Mouse (Mus musculus) kidney, adult 2 months (tissue): ENCODE measurements at regions not wholly inside any gene's neighbourhood (a gene's known extent, or its start where the extent isn't known, plus 50 kb on each side); places are given as distances from the start of the nearest gene placed in this dataset.
A peak's percentile ranks its signal among the peaks of the same experiment; 100 is the strongest.
"Not testable (repeated sequence)": the region's sequence is repeated elsewhere in the genome, so short reads cannot be mapped to it uniquely, and the experiment has no call there.

Source experiments
- DNase-seq: peaks from one replicate; pipeline ENCODE4 v3.0.0; 2021
- H3K27ac ChIP-seq: fragments of 200-500 bp; 2 replicates; pipeline ENCODE4 v1.5.1; 2012; ENCODE audit warnings: low read depth, low read length, control low read depth, inconsistent platforms; ENCODE audit not compliant: insufficient read depth
- H3K27me3 ChIP-seq: fragments of 200-500 bp; replicated peaks from 2 replicates; pipeline ENCODE4 v1.6.1; 2012; ENCODE audit warnings: mild to moderate bottlenecking, moderate library complexity, low read length, inconsistent platforms; ENCODE audit not compliant: control insufficient read depth, insufficient read depth
- H3K36me3 ChIP-seq: fragments of 200-500 bp; 2 replicates; pipeline ENCODE4 v1.6.1; 2012; ENCODE audit warnings: mild to moderate bottlenecking, moderate library complexity, low read length, inconsistent platforms; ENCODE audit not compliant: control insufficient read depth, insufficient read depth
- H3K4me1 ChIP-seq: fragments of 200-500 bp; 2 replicates; pipeline ENCODE4 v1.6.1; 2011; ENCODE audit warnings: low read length; ENCODE audit not compliant: control insufficient read depth, insufficient read depth
- H3K4me3 ChIP-seq: fragments of 200-500 bp; 2 replicates; pipeline ENCODE4 v1.5.1; 2011; ENCODE audit warnings: mild to moderate bottlenecking, low read depth, low read length, control low read depth; ENCODE audit not compliant: insufficient read depth
- CTCF ChIP-seq: fragments of 200-500 bp; conservative IDR thresholded peaks from 2 replicates; pipeline ENCODE4 v1.5.1; 2011; ENCODE audit warnings: low read depth, mild to moderate bottlenecking, control low read depth, low read length, moderate library complexity, mixed read lengths; ENCODE audit not compliant: insufficient read depth, insufficient read length
- POLR2A ChIP-seq: fragments of 200-500 bp; IDR thresholded peaks from one replicate; pipeline ENCODE4 v1.6.1; 2011; ENCODE audit warnings: low read depth, low read length, control low read depth
- WGBS: fragments of 180-500 bp; shearing (Covaris S2); methylation state at CpG from one replicate; pipeline ENCODE4 v1.1.7; 2018; 5-methylcytosine and 5-hydroxymethylcytosine counted together

GRCm38 (mm10) chr4:4304666-4305065 lies 227.3 kb upstream of the Sdr16c6 start:
- Histone ChIP-seq H3K4me1 (no peaks in the 10 kb centered on the region), H3K36me3 (no peaks in the 10 kb centered on the region), H3K27ac (no peak overlapping the region), H3K4me3 (no peak overlapping the region), H3K27me3 (no peaks in the 10 kb centered on the region)
- WGBS: 67% methylated on average over 1 of the region's 1 CpGs
- TF ChIP-seq POLR2A (no peak), CTCF (no peak)
- peak; percentile 10 for DNase-seq

GRCm38 (mm10) chr4:4300189-4300879 lies 223.0 kb upstream of the Sdr16c6 start:
- Histone ChIP-seq H3K4me1 (no peaks in the 10 kb centered on the region), H3K27ac (no peak overlapping the region), H3K4me3 (no peak overlapping the region), H3K36me3 (no peaks in the 10 kb centered on the region), H3K27me3 (no peaks in the 10 kb centered on the region)
- no peak for DNase-seq
- no peak for TF ChIP-seq POLR2A
- no peak for TF ChIP-seq CTCF
- 83% methylated on average over 10 of the region's 10 CpGs for WGBS

GRCm38 (mm10) chr4:4299631-4300030 lies 222.3 kb upstream of the Sdr16c6 start:
- peak; percentile 34 for DNase-seq
- TF ChIP-seq POLR2A (no peak), CTCF (no peak; the same call in 1 of the 2 replicates)

GRCm38 (mm10) chr4:4249601-4250000 lies 172.3 kb upstream of the Sdr16c6 start:
- WGBS: 94% methylated on average over 2 of the region's 2 CpGs
- DNase-seq: no peak
- TF ChIP-seq POLR2A (no peak), CTCF (no peak)
- no peak overlapping the region for H3K4me3 ChIP-seq
- no peaks in the 10 kb centered on the region for H3K4me1 ChIP-seq
- no peak overlapping the region for H3K27ac ChIP-seq
- H3K27me3 ChIP-seq: no peaks in the 10 kb centered on the region
- H3K36me3 ChIP-seq: no peaks in the 10 kb centered on the region

More at GRCm38 (mm10) chr4:4299631-4300030, 222.3 kb upstream of the Sdr16c6 start:
- Histone ChIP-seq H3K27me3 (no peaks in the 10 kb centered on the region), H3K27ac (no peak overlapping the region), H3K36me3 (no peaks in the 10 kb centered on the region), H3K4me1 (no peaks in the 10 kb centered on the region), H3K4me3 (no peak overlapping the region)
- WGBS: 20% methylated on average over 1 of the region's 1 CpGs

- H3K4me1 ChIP-seq: no peaks in the 10 kb centered on the region
- no peaks in the 10 kb centered on the region for H3K27me3 ChIP-seq
- H3K27ac ChIP-seq: no peak overlapping the region
- DNase-seq: no peak
- no peak overlapping the region for H3K4me3 ChIP-seq
- TF ChIP-seq CTCF: no peak
- TF ChIP-seq POLR2A: no peak
- 63% methylated on average over 4 of the region's 4 CpGs for WGBS
- H3K36me3 ChIP-seq: no peaks in the 10 kb centered on the region
These were observed 170.3 kb upstream of the Sdr16c6 start for GRCm38 (mm10) chr4:4247669-4248068.

- not testable (repeated sequence) for H3K27me3 ChIP-seq, H3K36me3 ChIP-seq, H3K4me1 ChIP-seq, H3K4me3 ChIP-seq, H3K27ac ChIP-seq
- DNase-seq: peak; percentile 64
- WGBS: 76% methylated on average over 15 of the region's 15 CpGs
These were observed 165.1 kb upstream of the Sdr16c6 start for GRCm38 (mm10) chr4:4242306-4242980.

- Histone ChIP-seq H3K4me1 (no peaks in the 10 kb centered on the region), H3K4me3 (no peak overlapping the region), H3K27me3 (no peaks in the 10 kb centered on the region), H3K36me3 (no peaks in the 10 kb centered on the region), H3K27ac (no peak overlapping the region)
- WGBS: 25% methylated on average over 1 of the region's 1 CpGs
- DNase-seq: no peak
- no peak for TF ChIP-seq CTCF
- TF ChIP-seq POLR2A: no peak
These were observed 148.9 kb upstream of the Sdr16c6 start for GRCm38 (mm10) chr4:4226209-4226608.

- Histone ChIP-seq H3K4me1 (no peaks in the 10 kb centered on the region), H3K27ac (no peak overlapping the region), H3K27me3 (no peaks in the 10 kb centered on the region), H3K4me3 (no peak overlapping the region), H3K36me3 (no peaks in the 10 kb centered on the region)
- DNase-seq: no peak
- TF ChIP-seq POLR2A (no peak), CTCF (no peak)
- 84% methylated on average over 2 of the region's 2 CpGs for WGBS
These were observed 142.4 kb upstream of the Sdr16c6 start for GRCm38 (mm10) chr4:4219701-4220100.
